Mouse (Mus musculus) adrenal gland, adult 8-10 months (tissue): ENCODE results near the gene Wnt10b. TPM values are rescaled to one million over a fixed set of nuclear protein-coding genes. Genes with fewer than 3 reads are reported as not detected.
"Not testable (repeated sequence)": the region's sequence is repeated elsewhere in the genome, so short reads cannot be mapped to it uniquely, and the experiment has no call there.

Experiments
- DNase-seq: peaks from one replicate; pipeline ENCODE4 v3.0.0; 2022
- total RNA-seq, 4 experiments: library from RNA; stranded (reverse); gene quantifications; 2 replicates each; pipeline ENCODE4 v1.2.4; 2022

Gene Wnt10b
- 10 to 100 TPM in 1 of 4 experiments, 1 to 10 TPM in 1, under 1 TPM in 2; 0.49 to 12.9 (median 5.0) TPM for total RNA-seq

DNA sequence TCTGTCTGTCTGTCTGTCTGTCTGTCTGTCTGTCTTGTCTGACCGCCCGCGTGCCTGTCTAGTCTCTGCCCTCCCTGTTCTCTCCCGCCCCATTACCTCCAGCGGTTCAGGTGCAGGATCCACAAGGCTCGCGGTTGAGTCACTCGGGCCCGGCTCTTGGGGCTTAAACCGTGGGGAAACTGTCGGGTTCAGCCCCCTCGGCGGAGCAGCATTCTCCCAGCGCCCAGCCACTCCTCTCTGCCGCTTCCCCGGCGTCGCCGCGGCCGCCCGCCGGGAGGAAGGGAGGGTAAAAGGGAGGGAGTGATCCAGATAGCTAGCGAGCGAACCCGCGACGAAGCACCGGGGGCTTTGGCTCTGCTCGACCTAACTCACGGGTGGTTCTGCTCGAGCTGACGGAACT, at the start of gene Wnt10b:
Gene Wnt10b, minus strand, starts transcription at position 389 of the 400 bp plus-strand sequence.
- no peak for DNase-seq

DNA sequence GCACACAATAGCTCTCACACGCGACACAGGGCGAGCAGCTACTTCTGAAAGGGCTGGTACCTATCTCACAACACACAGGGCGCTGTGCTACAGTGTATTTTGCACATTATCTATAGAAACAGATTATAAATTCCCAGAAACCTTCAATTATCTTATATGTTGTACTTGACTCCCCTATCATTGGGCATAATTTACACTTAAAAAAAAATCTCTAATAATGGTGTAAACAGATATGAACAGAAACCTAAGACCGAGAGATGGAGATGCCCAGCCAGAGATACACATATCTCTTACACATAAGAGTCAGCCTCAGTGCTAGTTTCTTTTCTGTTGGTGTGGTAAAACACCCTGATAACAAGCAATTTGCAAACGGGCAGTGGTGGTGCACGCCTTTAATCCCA, 49.7 kb upstream of the Wnt10b start:
- DNase-seq = no peak

DNA sequence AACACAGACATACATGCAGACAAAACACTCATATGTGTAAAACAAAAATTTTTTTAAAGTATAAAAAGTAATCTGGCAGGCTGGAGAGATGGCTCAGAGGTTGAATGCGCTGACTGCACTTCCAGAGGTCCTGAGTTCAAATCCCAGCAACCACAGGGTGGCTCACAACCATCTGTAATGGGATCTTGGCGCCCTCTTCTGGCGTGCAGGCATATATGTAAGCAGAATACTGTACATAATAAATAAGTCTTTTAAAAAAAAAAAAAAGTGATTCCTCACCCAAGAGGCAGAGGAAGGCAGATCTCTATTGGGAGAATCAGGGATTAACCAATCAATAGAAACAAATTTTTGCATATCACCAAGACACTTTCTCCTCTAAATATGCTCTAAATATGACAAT, 45.5 kb upstream of the Wnt10b start:
- no peak for DNase-seq

DNA sequence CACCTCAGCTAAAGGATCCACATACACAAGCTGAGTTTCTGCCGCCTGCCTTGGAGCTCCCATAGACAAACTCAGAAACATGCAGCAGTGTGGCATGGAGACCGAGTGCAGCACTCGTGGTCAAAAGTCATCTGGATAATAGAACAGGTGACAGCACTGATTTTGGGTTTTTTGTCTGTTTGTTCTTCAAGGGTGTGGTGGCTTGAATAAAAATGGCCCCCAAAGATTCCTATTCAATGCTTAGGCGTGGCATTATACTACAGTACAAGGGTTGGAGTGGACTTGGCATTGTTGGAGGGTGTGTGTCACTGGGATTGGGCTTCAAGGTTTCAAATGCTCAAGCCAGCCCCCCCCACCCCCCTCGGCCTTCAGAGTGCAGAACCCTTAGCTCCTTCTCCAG, 44.2 kb upstream of the Wnt10b start:
- no peak for DNase-seq

DNA sequence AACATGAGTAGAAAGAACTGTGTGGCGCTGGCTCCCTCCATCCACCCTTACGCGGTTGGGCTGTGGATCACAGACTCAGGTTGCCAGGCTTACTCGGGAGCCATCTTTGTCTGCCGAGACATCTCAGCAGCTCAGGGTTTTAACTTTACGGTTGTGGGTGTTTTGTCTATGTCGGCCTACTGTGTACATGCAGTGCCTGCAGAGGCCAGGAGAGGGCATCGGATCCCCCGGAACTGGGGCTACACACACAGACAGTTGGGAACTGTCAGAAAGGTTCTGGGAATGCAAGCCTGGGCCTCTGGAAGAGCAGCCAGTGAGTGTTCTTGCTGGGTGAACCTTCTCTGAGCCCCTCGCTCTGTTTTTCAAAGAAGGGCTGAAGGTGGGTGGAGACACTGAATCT, 43.5 kb upstream of the Wnt10b start:
- DNase-seq = no peak

DNA sequence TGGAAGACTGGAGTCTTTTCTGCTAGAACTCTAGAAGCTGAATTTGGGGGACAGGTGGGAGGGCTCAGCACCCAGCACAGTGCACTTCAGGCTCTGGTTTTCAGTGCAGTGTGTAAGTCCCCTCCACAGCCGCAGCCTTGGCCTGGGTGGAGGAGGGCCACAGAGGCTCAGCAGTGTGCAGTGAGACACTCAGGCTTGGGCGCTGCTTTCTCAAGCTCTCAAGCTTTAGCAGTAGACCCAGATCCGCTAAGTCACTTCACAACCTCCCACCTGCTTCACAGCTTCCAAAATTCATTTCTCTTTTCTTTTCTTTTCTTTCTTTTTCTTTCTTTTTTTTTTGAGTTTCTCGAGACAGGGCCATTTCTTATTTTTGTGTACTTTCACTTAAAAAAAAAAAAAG, 43.0 kb upstream of the Wnt10b start:
- no peak for DNase-seq

DNA sequence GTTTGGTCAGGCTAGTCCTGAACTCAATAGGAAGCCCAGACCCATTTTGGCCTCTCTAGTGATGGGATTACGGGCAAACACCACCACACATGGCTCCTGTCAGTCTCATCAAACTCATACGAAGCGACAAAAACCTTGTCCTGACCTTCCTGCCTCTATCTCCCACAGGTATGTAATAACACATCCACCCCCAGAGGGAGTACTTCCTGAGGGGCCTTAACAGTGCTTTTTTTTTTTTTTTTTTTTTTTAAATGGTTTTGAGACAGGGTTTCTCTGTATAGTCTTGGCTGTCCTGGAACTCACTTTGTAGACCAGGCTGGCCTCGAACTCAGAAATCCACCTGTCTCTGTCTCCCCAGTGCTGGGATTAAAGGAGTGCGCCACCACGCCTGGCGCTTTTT, 40.2 kb upstream of the Wnt10b start:
- DNase-seq = no peak

DNA sequence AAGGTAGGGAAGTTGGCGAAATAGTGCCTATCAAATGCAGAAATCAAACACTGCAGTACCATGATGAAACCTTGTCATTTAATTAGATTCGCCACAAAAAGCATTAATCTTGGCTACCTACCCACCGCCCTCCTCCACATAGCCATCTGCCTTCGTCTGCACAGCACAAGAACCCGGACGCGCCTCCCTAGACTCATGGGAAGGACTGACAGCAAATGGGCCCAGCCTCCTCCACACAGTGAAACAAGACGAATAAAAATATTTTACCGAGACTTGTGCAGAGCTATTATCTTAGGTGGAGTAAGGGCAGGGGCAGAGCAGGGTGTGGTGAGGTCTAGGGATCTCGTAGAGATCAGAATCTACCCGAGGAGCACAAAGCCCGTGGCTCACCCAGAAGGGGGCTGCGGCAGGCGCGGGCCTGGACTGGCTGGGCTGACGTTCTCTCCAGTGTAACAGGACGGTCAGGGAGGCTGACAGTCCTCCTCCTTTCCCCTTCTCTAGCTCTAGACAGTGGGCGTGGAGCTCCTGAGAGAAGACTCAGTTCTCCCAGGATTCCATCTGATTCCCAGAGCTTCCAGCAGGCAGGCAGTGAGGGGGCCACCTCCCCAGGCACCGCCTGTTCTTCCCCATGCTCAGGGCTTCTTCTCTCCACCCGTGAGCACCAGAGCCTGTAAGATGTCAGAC, 34.9 kb upstream of the Wnt10b start:
- no peak for DNase-seq

DNA sequence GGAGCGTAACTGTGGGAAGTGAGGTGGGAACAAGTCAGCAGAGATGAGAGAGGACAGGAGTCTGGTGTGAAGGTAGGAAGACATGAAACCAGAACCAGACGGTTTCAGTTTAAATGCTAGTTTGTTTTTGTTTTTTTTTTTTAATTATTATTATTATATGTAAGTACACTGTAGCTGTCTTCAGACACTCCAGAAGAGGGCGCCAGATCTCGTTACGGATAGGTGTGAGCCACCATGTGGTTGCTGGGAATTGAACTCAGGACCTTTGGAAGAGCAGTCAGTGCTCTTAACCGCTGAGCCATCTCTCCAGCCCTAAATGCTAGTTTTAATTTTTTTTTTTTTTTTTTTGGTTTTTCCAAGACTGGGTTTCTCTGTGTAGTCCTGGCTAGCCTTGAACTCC, 32.3 kb upstream of the Wnt10b start:
- DNase-seq = not testable (repeated sequence)

DNA sequence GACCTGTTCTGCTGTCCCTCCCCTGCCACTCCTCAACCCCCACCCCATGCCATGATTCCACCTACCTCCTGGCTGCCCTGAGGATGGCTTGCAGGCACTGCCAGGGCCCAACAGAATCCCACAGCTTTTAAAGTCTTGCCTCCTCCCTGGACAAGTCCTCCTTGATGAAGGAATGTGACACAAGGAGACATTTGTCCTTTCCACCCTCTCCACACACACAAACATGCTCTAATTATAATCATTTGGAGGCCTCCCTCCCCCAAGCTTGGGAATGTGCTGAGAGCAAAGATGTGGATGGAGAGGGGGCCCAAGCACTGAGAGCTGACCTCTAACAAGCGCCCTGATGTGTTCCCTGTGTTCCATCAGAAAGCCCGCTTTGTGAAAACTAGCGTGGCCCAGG, 31.4 kb upstream of the Wnt10b start, which contains the start of gene Ddn:
Gene Ddn, minus strand, starts transcription at position 101 of the 400 bp plus-strand sequence.
- DNase-seq = no peak

DNA sequence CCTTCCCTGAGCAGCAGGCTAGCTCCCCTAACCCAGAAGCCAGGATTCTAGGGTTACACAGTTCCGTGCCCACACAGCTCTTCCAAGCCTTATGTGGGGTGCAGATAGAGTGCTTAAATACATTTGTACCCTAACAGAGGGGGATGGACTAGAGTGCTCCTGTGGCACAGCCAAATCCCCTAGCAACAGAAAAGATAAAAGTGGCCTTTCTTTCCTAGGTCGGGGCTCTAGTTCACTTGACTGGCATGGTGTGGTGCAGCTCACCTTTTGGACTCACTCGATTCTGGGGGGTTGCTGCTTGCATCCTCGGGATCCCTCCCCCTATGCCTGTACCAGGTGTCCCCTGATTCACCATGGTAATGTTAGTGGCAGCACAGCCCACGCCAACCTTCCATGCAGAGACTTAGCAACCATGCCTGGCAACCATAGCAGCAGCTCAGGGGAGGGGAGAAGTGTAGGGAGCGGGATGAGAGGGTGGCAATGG, 30.7 kb upstream of the Wnt10b start:
- DNase-seq = no peak

DNA sequence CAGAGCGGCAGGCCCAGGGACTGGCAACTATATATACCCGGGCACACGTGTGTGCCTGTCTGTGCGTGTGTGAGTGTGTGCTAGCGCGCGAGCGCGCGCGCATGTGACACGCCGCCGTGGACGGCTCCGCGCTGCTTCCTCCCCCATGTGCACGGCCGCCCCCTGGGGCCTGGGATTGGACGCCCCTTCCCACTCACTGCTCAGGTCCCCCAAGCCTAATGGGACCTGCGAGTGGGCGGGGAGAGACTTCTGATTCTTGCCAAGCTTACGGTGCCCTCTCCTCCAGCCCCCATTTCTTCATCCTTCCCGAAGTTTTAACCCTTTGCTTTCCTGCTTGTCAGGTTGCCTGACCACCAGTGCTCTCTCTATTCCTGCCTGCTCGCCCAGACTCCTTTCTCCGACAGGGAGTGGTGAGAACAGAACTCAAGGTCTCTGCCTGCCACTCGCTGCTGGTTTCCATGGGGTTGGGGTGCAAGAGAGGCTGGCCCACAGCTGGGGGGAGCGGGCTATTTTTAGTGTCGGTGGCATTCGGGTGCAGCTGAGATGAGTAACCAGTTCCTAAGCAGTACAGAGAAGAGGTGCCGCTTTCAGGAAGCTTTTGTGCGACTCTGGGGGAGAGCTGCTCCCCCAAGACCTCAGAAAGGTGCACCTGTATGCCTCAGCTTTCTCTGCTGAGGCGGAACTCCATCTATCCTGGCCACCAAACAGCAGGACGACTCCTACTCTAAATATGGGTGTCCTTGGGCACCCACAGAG, 30.1 kb upstream of the Wnt10b start:
- peak; percentile 48 for DNase-seq

DNA sequence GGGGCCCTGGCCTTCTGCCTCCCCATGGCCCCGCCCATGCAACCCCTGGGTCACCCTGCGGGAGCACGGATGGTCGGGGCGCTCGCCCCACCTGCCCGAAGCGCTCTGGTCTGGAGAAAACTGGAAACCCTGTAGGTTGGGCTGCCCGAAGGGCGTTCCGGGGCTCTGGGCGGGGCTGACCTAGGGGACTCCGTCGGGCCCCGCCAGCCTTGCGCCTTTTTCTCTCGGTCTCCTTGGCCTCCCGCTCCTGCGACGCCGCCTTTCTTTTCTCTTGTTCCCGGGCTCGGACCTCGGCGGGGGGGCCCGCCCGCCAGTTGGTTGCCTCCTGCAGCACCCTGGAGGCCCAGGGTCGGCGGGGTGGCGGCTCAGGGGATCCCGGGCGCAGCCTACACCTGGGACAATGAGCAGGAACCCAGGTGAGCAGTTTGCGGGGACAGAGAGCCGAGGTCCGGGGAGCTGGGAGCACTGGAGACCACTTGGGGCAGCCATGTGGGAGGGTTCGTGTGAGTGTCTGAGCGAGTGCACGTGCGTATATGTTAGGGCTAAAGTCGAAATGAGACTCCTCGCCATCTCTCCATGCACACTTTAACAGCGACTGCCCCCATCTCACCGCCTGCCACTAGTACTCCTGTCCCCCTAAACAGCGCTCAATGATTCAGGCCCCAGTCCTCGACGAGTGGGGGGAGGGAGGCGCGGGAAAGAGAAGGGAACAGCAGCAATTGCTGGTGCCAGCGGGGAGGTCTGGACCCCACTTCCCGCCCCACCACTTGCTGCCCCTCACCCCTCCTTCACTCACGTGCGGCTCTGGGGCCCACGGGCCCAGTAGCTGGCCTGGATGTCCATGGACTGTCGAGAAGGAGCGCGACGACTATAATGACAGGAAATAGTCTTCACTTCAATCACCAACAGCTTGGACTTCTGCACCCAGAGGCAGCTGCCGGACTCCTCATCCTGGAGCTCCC, 29.1 kb upstream of the Wnt10b start:
- no peak for DNase-seq

DNA sequence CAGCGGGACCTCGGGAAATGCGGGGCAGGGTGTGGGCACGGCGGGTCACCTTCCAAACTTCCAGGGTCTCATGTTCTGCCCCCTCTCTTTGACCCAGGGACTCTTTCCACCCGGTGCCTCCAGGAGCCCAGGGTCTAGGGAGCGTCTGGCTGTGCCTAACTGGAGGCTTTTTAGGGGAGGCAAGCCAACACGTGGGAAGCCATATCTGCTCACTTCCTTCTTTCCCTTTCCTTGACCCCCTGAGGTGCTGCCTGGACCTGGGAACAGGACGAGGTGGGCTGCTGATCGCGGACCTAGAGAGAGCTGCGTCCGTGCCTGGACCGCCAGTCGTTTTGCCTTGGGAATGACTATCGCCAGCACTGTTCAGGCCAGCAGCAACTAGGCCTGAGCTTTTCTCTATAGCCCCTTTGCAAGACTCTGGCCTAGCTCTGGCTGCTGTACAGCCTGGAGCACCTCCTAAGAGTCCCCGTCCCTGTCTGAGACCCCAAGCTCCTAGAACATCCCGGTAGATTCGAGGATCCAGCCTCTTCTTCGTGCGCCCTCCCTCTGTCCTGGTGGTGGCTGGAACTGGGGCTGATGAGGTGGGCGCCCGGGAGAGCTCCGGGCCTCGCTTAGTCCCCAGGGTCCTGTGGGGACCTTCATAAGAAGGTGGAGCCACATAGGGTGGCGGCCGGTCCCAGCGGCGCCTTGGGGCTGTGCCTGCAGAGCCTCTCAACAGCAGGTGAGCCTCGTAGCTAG, 28.3 kb upstream of the Wnt10b start:
- DNase-seq = no peak

DNA sequence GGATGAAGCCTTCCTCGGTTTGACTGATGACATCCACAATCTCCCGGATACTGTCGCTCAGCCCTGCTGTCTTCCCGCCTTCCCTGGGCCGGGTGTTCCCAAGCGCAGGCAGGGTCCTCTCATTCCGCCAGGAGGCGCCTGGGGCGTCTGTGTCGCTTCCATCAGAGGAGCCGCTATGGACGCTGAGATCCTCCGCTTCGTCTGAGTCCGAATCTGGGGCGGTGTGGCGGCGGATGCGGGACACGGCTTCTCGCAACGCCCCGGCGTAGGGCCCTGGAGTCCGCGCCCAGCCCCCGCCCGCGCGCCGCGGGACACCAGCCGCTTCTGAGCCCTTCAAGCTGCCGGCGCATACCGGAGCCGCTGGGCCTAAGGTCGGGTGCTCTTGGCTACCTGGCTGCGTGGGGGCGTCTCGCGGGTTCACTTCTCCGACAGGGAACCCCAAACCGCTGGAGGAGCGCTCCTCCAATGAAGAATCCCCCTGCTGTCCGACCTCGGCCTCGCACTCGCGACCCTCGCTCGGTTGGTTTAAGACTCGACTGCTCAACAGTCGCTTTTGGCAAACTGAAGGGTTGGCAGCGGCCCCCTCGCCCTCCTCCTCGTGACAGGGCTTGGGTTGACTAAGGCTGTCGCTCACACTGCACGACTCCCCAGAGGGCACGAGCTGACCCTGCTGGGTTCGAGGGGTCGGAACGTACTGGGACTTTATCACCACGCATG, 27.5 kb upstream of the Wnt10b start:
- DNase-seq = no peak

DNA sequence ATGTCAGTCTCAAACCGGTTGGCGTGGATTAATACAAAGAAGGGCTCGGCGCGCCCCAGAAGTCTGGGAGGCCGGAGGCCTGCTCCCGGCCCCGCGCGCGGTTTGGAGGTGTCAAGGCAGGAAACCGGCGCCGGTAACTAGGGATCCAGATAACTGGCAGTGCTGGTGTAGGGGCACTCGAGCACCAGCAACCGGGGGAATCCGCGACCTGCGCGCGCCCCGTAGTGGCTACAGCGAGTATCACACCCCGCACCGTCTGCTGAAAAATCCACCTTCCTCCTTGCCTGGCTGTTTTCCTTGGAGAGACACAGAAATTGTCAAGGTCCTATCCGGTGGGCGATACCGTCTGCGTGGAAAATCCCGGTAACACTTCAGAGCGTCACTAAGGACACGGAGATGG, 26.1 kb upstream of the Wnt10b start:
- peak; percentile 69 for DNase-seq

DNA sequence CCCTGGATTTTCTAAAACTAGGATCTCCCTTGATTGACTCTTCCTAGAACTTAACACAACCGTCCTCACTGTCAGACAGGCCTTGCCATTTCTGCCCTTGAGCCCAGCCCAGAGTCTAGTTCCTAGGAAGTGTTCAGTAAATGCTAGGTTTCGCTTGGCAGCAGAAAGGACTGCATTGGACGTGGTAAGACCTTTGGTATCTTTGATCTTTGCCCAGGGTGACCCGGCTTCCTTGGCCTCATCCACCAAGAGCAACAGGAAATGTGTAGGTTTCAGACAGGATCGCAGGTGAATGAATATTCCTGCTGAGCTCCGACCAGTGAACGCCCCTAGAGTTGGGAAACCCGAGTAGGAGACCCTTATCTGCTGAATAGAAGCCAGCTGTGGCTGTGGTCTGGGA, 25.0 kb upstream of the Wnt10b start:
- DNase-seq = no peak

DNA sequence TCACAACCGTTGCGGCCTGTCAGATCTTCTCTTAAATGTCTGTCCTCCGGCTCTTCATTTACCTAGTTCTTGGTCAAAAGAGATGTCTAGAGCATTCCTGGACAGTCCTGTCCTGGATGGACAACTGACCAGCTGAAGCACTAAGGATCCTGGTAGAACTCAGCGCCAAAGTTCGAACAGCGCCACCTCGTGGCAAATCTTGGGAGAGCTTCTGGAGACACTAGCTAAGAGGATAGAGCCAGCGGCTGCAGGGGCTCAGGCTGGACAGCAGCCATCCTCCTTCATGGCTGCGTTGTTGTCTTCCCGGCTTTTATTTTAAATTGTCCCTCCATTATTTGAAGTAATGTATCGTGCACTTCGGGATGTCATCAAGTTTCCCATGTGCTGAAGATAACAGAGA, 21.4 kb upstream of the Wnt10b start:
- no peak for DNase-seq

DNA sequence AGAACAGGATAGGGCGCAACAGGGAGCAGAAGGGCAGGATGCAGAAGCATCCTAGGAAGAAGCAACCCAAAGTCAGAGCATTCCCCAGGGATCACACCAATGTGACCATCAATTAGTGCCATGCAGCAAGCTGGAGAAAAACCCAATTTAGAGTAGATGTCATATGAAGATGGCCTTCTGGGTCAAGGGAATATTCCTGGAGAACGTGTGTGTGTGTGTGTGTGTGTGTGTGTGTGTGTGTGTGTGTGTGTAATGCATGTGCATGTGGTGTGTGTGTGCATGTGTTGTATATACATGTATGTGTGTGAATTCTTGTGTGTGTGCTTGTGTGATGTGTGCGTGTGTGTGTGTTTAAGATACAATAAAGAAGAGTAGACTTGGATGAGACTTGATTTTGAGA, 21.0 kb upstream of the Wnt10b start:
- no peak for DNase-seq

DNA sequence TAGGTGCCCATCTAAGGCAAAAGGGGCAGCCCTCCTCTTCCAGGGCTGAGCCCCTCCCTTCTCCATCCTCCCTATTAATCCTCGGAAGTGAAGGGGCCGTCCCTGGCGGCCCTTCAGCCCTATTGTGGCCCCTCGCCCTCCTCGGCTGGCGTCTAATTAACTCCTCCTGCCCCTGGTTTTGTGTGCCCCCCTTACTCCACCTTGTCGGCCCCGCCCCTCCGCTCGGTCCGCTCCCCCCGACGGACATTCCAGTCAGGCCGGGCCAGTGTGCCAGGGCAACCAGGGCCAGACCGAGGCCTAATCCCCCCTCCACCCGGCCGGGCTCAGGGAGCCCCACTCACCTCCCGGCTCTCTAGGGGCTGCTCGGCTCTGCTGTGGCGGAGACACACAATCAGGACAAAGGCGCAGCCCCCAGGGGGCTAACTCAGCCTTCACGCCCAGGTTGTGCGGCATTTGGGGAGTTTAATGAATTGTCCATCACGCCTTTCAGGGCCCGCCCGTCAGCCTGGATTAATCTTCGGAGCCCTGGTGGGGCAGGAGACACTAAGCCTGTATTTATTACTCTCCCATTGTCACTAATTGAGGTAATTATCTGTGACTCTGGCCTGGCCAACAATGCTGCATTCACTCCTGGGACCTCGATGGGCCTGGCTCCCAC, 20.0 kb upstream of the Wnt10b start:
- DNase-seq = no peak
